8 mouse cellular contexts compared by ENCODE assay signal in genomic region chr13:51748009-51748552, GRCm38 (mm10). TPM values are rescaled to one million over a fixed set of nuclear protein-coding genes. Genes with fewer than 3 reads are reported as not detected.
DNase-seq lines count a peak whose midpoint lies in the region; ATAC-seq and TF ChIP-seq lines count a peak whose summit lies in the region.

No protein-coding gene starts in this region.

- no peak overlapping the region for H3K4me2 ChIP-seq in intestine, embryonic 15.5 days (replicated peaks)
- H3K4me2 ChIP-seq in liver, embryonic 16.5 days (ENCODE audit: low read depth, low read length) = peak overlapping the region; percentile 46

- DNase-seq in adrenal gland, postnatal 10 days = peak; percentile 75
- DNase-seq in adrenal gland, adult 8-10 months = no peak
- peak; percentile 91 for DNase-seq in G1E (ENCODE audit: low spot score)
- DNase-seq in spleen, postnatal 4 days (ENCODE audit: low spot score in 2 of 2) = peak; percentile 85 to 87
- no peak for DNase-seq in left cerebral cortex, adult 11 months (ENCODE audit: low spot score)

- no peaks in the 10 kb centered on the region for H3K27me3 ChIP-seq in G1E (ENCODE audit: insufficient read depth, low read length)
- no peaks in the 10 kb centered on the region for H3K27me3 ChIP-seq in intestine, embryonic 15.5 days (replicated peaks)
- no peaks in the 10 kb centered on the region for H3K27me3 ChIP-seq in liver, embryonic 16.5 days (ENCODE audit: control insufficient read depth, insufficient read depth, low read depth, low read length)

- TF ChIP-seq CTCF in G1E (IDR thresholded peaks at IDR 0.05; ENCODE audit: low read depth, low read length) = no peak

- no peaks in the 10 kb centered on the region for H3K9me3 ChIP-seq in G1E (replicated peaks)
- no peaks in the 10 kb centered on the region for H3K9me3 ChIP-seq in intestine, embryonic 15.5 days
- no peaks in the 10 kb centered on the region for H3K9me3 ChIP-seq in liver, embryonic 16.5 days (replicated peaks; ENCODE audit: control insufficient read depth, low read length)

- WGBS in intestine, embryonic 15.5 days = 66% methylated on average over 12 of the region's 12 CpGs
- WGBS in liver, embryonic 16.5 days (ENCODE audit: insufficient replicate concordance) = 21% methylated on average over 12 of the region's 12 CpGs

- H3K9ac ChIP-seq in intestine, embryonic 15.5 days = no peak overlapping the region
- H3K9ac ChIP-seq in liver, embryonic 16.5 days (ENCODE audit: low read depth, low read length) = no peak overlapping the region; the same call in 1 of the 2 replicates

- H3K4me3 ChIP-seq in G1E (ENCODE audit: low read depth, low read length) = peak overlapping the region; percentile 65; the same call in 1 of the 2 replicates
- no peak overlapping the region for H3K4me3 ChIP-seq in intestine, embryonic 15.5 days (replicated peaks)
- H3K4me3 ChIP-seq in liver, embryonic 16.5 days (ENCODE audit: low read depth, low read length) = 0 out of 2 replicates have a peak overlapping the region, but pooled peaks have one; percentile 14

- peak; percentile 94 for ATAC-seq in G1E (ENCODE audit: extremely low read depth, insufficient number of reproducible peaks, low FRiP score, poor library complexity, severe bottlenecking)
- peak; percentile 94 for ATAC-seq in erythroid progenitor cell, adult 5-6 weeks (replicated peaks; ENCODE audit: low FRiP score, poor library complexity, severe bottlenecking)
- ATAC-seq in intestine, embryonic 15.5 days = peak; percentile 87
- ATAC-seq in liver, embryonic 16.5 days (ENCODE audit: low read depth) = peak; percentile 93

- H3K4me1 ChIP-seq in G1E (ENCODE audit: insufficient read depth, low read depth, low read length) = peaks cover 97% of the 10 kb centered on the region
- H3K4me1 ChIP-seq in intestine, embryonic 15.5 days (replicated peaks) = peaks cover 10% of the 10 kb centered on the region
- peaks cover 50% of the 10 kb centered on the region for H3K4me1 ChIP-seq in liver, embryonic 16.5 days (ENCODE audit: control insufficient read depth, low read depth, low read length)

- peaks cover 79% of the 10 kb centered on the region for H3K36me3 ChIP-seq in G1E (replicated peaks)
- no peaks in the 10 kb centered on the region for H3K36me3 ChIP-seq in intestine, embryonic 15.5 days
- H3K36me3 ChIP-seq in liver, embryonic 16.5 days (ENCODE audit: control insufficient read depth, insufficient read depth) = no peaks in the 10 kb centered on the region

- H3K27ac ChIP-seq in intestine, embryonic 15.5 days = no peak overlapping the region
- peak overlapping the region; percentile 51 for H3K27ac ChIP-seq in liver, embryonic 16.5 days (ENCODE audit: low read length)

RNA-seq across cellular contexts. Expression of gene Sema4d, which starts 45.5 kb away (rescaled TPM):
- total RNA-seq in adrenal gland, postnatal 10 days (2021) = 10 to 100 TPM; 13.9 to 25.4 TPM
- total RNA-seq in adrenal gland, adult 8-10 months (2022) = 10 to 100 TPM in 3 of 4 experiments, 1 to 10 TPM in 1; 8.9 to 23.2 (median 16.2) TPM
- 62.1 and 66.9 TPM in 2 replicates for total RNA-seq in G1E (2014; fragmentation: Nextera tagmentation)
- 15.6 and 17.3 TPM in 2 replicates for total RNA-seq in G1E (2017)
- polyA plus RNA-seq in G1E (2012) = 58.6 and 64.7 TPM in 2 replicates
- 9.6 and 14.1 TPM in 2 replicates for total RNA-seq in erythroid progenitor cell, adult 5-6 weeks (2015; ENCODE audit: low replicate concordance)
- 6.3 and 10.2 TPM in 2 replicates for total RNA-seq in erythroid progenitor cell, adult 5-6 weeks (2017; ENCODE audit: low replicate concordance)
- 6.2 and 7.0 TPM in 2 replicates for polyA plus RNA-seq in intestine, embryonic 15.5 days (2015; fragmentation: Nextera tagmentation; extraction: Ambion mirVana)
- polyA plus RNA-seq in liver, embryonic 16.5 days (2015; fragmentation: Nextera tagmentation; extraction: Ambion mirVana) = 3.7 and 4.1 TPM in 2 replicates

Comparison
In these comparisons a context has a peak if more than half of its experiments do, and no peak if none do; other contexts are left out.
1. DNase-seq: peak in adrenal gland, postnatal 10 days (single experiment), G1E (single experiment) and spleen, postnatal 4 days (2 of 2); none in adrenal gland, adult 8-10 months (single experiment) and left cerebral cortex, adult 11 months (single experiment).
2. Peak in every context shown above with its lines, with median percentiles within 50 percentile points of each other: ATAC-seq.